ENCODE assay signal across 8 mouse cellular contexts in the genomic region with DNA sequence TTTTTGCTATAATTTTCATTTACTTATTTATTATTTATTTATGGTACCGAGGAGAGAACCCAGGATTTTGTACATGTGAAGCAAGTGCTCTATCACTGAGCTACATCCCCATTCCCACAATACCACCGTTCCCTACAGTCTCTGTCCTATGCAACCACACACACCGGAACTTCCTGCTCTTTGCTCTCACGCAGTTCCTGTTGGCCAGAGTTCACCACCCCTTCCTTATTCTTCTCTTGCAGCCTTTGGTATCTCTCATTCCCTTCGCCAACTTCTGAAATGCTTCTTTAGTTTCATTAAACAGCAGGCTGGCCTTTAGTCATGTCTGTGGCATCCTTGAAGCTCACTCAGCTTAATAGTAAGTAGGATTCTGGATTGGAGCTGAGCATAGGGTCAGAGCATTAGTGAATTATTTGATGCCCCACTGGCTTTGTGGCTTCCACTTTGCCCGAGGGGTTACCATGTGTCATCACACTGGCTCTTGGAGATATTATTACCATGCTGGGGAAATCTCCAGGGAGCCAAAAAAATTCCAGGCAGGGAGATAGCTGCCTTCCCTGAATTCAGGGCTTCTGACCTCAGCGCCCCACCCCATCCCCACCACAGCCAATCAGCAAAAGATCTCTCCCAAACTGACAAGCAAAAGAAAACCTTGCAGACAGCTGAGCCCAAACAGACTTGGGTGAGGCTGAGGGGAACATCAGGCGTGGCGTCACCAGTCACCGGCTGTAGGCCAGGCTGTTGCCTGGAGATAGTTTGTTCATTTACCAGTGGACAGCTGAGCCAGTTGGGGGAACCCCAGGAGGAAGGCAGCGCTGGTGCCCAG. TPM values are rescaled to one million over a fixed set of nuclear protein-coding genes. Genes with fewer than 3 reads are reported as not detected.
DNase-seq lines count a peak whose midpoint lies in the region; ATAC-seq and TF ChIP-seq lines count a peak whose summit lies in the region.

No protein-coding gene starts in this region.

- H3K27ac ChIP-seq in layer of hippocampus, adult 2 months, result no peak overlapping the region
- H3K27ac ChIP-seq in brown adipose tissue, adult 24 weeks (replicated peaks; ENCODE audit: low read depth, low read length), result peak overlapping the region; percentile 56

- intact Hi-C loops in heart, postnatal 36 days (cut with DNase I), result loop anchor here (10.0 kb wide), 1 partner anchor 353 kb away; no protein-coding TSS in a partner anchor

- H3K4me3 ChIP-seq in layer of hippocampus, adult 2 months, result no peak overlapping the region
- H3K4me3 ChIP-seq in brown adipose tissue, adult 24 weeks (ENCODE audit: insufficient read depth, low read depth, low read length), result no peak overlapping the region

- peak; percentile 71 for ATAC-seq in megakaryocyte progenitor cell, adult 5-6 weeks (replicated peaks; ENCODE audit: poor library complexity)

- no peak for TF ChIP-seq CTCF in layer of hippocampus, adult 2 months (conservative IDR thresholded peaks at IDR 0.05)

- peak; percentile 38 to 42 for DNase-seq in layer of hippocampus, postnatal 10 days (ENCODE audit: low spot score in 2 of 2)
- no peak for DNase-seq in layer of hippocampus, adult 2 months (ENCODE audit: low spot score in 2 of 2)
- DNase-seq in heart, postnatal 36 days, result peak; percentile 56 to 57
- no peak for DNase-seq in left cerebral cortex, adult 8-10 months (ENCODE audit: low spot score in 2 of 2)
- DNase-seq in cerebellum, postnatal 36 days, result no peak
- DNase-seq in thymus, postnatal 4 days, result no peak

- no peaks in the 10 kb centered on the region for H3K4me1 ChIP-seq in brown adipose tissue, adult 24 weeks (ENCODE audit: control insufficient read depth, insufficient read depth, insufficient read length, low read length)

RNA-seq across cellular contexts. Expression of a gene that starts 23.8 kb away (rescaled TPM):
- total RNA-seq in layer of hippocampus, postnatal 10 days (2021), result 1 to 10 TPM; 8.2 to 9.3 TPM
- total RNA-seq in layer of hippocampus, adult 2 months (2021), result 10 to 100 TPM in 1 of 2 experiments, 1 to 10 TPM in 1; 8.9 to 13.7 TPM
- 10.7 and 154 TPM in 2 replicates for polyA plus RNA-seq in brown adipose tissue, adult 24 weeks (2012; ENCODE audit: insufficient read depth, insufficient read length, missing spikeins)
- 10 to 100 TPM in 1 of 2 experiments, 1 to 10 TPM in 1; 2.5 to 24.3 TPM for total RNA-seq in heart, postnatal 36 days (2021)
- total RNA-seq in megakaryocyte progenitor cell, adult 5-6 weeks (2015), result 94.5 and 144 TPM in 2 replicates
- total RNA-seq in megakaryocyte progenitor cell, adult 5-6 weeks (2017), result 72.4 and 111 TPM in 2 replicates
- total RNA-seq in left cerebral cortex, adult 8-10 months (2022), result 10 to 100 TPM in 3 of 4 experiments, 1 to 10 TPM in 1; 5.8 to 37.3 (median 25.8) TPM

Comparison
In these comparisons a context has a peak if more than half of its experiments do, and no peak if none do; other contexts are left out.
1. DNase-seq: peak in layer of hippocampus, postnatal 10 days (2 of 2) and heart, postnatal 36 days (2 of 2); none in layer of hippocampus, adult 2 months (0 of 2), left cerebral cortex, adult 8-10 months (0 of 2), cerebellum, postnatal 36 days (0 of 2) and thymus, postnatal 4 days (single experiment).